Mouse (Mus musculus) lung, embryonic 16.5 days (tissue): ENCODE measurements around the gene 4933406M09Rik. TPM values are rescaled to one million over a fixed set of nuclear protein-coding genes. Genes with fewer than 3 reads are reported as not detected.

Source experiments
- ATAC-seq: fragments of 200-750 bp; cut with Nextera tagmentation; 2 replicates; pipeline ENCODE4 v1.8.0; 2017; ENCODE audit warnings: low read depth, mild to moderate bottlenecking, moderate library complexity
- H3K27ac ChIP-seq: fragments of 300-500 bp; sonication (generic); 2 replicates; pipeline ENCODE4 v1.5.1; 2014; ENCODE audit warnings: mild to moderate bottlenecking, control low read depth, low read length
- H3K27me3 ChIP-seq: fragments of 300-500 bp; sonication (generic); 2 replicates; pipeline ENCODE4 v1.6.1; 2014; ENCODE audit warnings: low read depth, low read length, mixed read lengths; ENCODE audit not compliant: control insufficient read depth, insufficient read depth
- H3K36me3 ChIP-seq: fragments of 300-500 bp; sonication (generic); 2 replicates; pipeline ENCODE4 v1.6.1; 2014; ENCODE audit warnings: low read length; ENCODE audit not compliant: control insufficient read depth, insufficient read depth
- H3K4me1 ChIP-seq: fragments of 300-500 bp; sonication (generic); replicated peaks from 2 replicates; pipeline ENCODE4 v1.6.1; 2014; ENCODE audit warnings: low read length, mixed read lengths; ENCODE audit not compliant: control insufficient read depth, insufficient read depth
- H3K4me2 ChIP-seq: fragments of 300-500 bp; sonication (generic); 2 replicates; pipeline ENCODE4 v1.6.1; 2014; ENCODE audit warnings: low read depth, low read length, control low read depth
- H3K4me3 ChIP-seq: fragments of 300-500 bp; sonication (generic); 2 replicates; pipeline ENCODE4 v1.5.1; 2014; ENCODE audit warnings: mild to moderate bottlenecking, low read length, control low read depth
- H3K9ac ChIP-seq: fragments of 300-500 bp; sonication (generic); 2 replicates; pipeline ENCODE4 v1.6.1; 2014; ENCODE audit warnings: low read length, control low read depth
- H3K9me3 ChIP-seq: fragments of 300-500 bp; sonication (generic); 2 replicates; pipeline ENCODE4 v1.6.1; 2016; ENCODE audit warnings: low read length; ENCODE audit not compliant: control insufficient read depth
- WGBS: fragments of 180-500 bp; shearing (Covaris S2); extraction: QIAGEN DNeasy Blood & Tissue Kit; methylation state at CpG from one replicate; pipeline ENCODE4 v1.1.7; 2014; 5-methylcytosine and 5-hydroxymethylcytosine counted together
- polyA plus RNA-seq: library from polyadenylated mRNA; unstranded; fragments of >200 nt; fragmentation: Nextera tagmentation; extraction: Ambion mirVana; gene quantifications from 2 replicates; pipeline ENCODE4 v1.2.1, GENCODE M21; 2015

Gene 4933406M09Rik
- not detected in 2 replicates for polyA plus RNA-seq

DNA sequence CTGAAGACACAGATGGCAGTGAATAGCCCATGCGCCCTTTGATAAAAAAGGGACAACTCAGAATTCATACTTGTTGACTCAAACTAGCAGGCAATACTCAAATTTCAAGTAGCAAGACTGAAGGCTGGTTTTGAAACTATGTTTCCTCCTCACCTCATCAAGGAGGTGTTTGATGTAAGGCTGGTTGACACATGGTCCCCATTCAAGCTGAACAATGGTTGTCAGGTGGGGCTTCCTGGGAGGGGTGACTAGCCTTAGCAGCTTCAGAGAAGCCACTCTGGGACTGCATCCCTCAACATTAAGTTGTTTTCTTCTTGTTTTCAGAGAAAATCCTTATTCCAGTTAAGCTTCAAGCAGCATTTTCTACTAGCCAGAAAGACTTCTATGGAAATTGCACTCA, at the start of gene 4933406M09Rik:
Gene 4933406M09Rik (plus strand): TSS at position 275 of the 400 bp plus-strand sequence.
- no peak within 1 kb of the TSS for H3K27ac ChIP-seq
- no peak within 1 kb of the TSS for H3K4me2 ChIP-seq
- H3K4me1 ChIP-seq = peaks cover 10% of the 10 kb centered on the region
- ATAC-seq = no peak
- H3K4me3 ChIP-seq = no peak within 1 kb of the TSS
- no peaks in the 10 kb centered on the region for H3K27me3 ChIP-seq
- H3K9ac ChIP-seq = no peak within 1 kb of the TSS
- WGBS = 88% methylated on average over 1 of the region's 1 CpGs
- no peaks in the 10 kb centered on the region for H3K36me3 ChIP-seq
- H3K9me3 ChIP-seq = no peaks in the 10 kb centered on the region

DNA sequence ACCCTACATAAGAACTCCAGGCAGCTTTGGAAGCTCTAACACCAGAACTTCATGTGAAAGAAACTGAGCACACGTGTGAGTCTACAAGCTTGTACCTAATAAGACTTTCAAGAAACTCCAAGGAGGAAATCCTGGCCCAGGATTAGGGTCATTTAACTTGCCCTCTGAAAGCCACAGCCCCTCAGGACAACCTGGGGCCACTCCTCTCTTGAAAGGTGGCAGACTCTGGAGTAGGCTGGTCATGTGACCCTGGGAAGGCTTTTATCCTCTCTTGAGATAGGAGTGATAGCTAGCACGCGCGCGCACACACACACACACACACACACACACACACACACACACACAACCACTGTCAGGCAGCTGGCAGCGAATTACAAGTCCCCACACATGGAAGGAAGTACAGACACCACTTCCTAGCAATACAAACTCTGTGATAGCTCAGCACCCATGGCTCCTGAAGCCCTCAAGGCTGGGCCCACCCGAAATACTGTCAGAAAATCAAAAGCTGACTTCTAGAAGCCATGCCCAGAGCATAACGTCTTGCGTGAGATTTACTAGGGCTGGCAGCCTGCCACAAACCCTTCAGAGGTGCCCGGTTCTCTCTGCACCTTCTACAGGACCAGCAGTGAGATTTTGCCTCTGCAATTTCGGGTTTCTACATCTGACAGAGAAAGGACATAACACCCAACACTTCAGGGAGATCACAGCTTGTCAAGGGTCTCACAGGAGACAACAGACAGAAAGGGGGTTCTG, 48.6 kb upstream of the 4933406M09Rik start:
- H3K9me3 ChIP-seq = no peaks in the 10 kb centered on the region
- H3K9ac ChIP-seq = no peak overlapping the region
- peaks cover 10% of the 10 kb centered on the region for H3K4me1 ChIP-seq
- no peak for ATAC-seq
- WGBS = 64% methylated on average over 11 of the region's 11 CpGs
- no peaks in the 10 kb centered on the region for H3K36me3 ChIP-seq
- no peak overlapping the region for H3K4me3 ChIP-seq
- no peaks in the 10 kb centered on the region for H3K27me3 ChIP-seq
- no peak overlapping the region for H3K27ac ChIP-seq
- no peak overlapping the region for H3K4me2 ChIP-seq

DNA sequence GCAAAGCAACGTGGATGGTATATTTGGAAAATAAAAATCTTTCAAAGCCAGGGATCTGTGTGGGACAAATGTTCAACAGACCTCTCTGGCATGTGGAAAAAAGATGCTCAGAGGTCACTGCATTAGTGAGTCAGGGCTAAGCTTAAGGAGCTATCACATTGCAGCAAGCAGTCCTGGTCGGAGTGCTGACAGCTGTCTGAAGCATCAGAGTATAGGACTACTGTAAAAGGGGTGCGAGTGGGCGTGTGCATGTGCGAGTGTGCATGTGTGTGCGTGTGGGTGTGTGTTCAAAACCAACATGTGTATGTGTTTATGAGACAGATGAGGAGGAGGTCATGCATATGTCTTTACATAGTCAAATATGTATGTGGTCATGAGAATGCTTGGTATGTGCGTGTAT, 46.6 kb upstream of the 4933406M09Rik start:
- Histone ChIP-seq H3K9ac (no peak overlapping the region), H3K36me3 (no peaks in the 10 kb centered on the region), H3K27me3 (no peaks in the 10 kb centered on the region), H3K4me2 (no peak overlapping the region), H3K9me3 (no peaks in the 10 kb centered on the region), H3K27ac (no peak overlapping the region), H3K4me3 (no peak overlapping the region), H3K4me1 (0 out of 2 replicates have a peak, but pooled peaks cover 3% of the 10 kb centered on the region)
- WGBS = 86% methylated on average over 7 of the region's 7 CpGs
- no peak for ATAC-seq

DNA sequence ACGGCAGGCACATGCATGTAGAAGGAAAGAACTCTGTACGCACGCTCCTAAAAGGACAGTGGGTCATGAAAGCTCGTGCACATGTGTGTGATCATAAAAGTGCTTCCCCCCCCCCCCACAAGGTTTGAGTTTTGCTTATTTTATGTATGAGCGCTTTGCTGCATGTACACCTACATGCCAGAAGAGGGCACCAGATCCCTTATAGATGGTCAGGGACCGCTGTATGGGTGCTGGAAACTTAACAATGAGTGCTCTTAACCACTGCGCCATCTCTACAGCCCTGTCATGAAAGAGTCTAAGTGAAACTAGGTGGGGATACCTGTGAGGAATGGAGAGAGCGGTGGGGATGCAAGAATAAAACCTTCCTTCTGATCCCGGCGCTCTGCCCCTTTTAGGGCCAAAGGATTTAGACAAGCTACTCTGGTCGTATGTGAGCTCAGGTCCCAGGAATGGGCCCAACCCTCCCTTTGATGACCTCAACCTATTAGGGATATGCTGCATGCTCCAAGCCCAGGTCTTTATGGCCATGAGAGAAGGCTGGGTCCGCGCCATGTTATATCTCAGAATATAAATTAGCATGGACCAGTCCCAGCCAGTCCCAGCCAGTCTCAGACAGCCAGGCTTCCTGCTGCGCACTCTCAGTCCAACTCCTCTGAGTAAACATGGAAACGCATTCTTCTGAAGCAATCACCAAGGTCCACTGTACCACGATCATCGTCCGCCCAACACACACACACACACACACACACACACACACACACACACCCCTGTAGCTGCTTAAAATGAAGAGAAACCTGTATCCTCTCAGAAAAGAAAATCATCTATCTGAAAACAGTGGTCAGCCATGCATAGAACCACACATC, 45.8 kb upstream of the 4933406M09Rik start:
- H3K4me2 ChIP-seq = no peak overlapping the region
- H3K4me1 ChIP-seq = peaks cover 3% of the 10 kb centered on the region; the same call in 1 of the 2 replicates
- ATAC-seq = no peak
- no peaks in the 10 kb centered on the region for H3K9me3 ChIP-seq
- 91% methylated on average over 18 of the region's 18 CpGs for WGBS
- H3K9ac ChIP-seq = no peak overlapping the region
- no peak overlapping the region for H3K27ac ChIP-seq
- H3K4me3 ChIP-seq = no peak overlapping the region
- no peaks in the 10 kb centered on the region for H3K36me3 ChIP-seq
- H3K27me3 ChIP-seq = no peaks in the 10 kb centered on the region

DNA sequence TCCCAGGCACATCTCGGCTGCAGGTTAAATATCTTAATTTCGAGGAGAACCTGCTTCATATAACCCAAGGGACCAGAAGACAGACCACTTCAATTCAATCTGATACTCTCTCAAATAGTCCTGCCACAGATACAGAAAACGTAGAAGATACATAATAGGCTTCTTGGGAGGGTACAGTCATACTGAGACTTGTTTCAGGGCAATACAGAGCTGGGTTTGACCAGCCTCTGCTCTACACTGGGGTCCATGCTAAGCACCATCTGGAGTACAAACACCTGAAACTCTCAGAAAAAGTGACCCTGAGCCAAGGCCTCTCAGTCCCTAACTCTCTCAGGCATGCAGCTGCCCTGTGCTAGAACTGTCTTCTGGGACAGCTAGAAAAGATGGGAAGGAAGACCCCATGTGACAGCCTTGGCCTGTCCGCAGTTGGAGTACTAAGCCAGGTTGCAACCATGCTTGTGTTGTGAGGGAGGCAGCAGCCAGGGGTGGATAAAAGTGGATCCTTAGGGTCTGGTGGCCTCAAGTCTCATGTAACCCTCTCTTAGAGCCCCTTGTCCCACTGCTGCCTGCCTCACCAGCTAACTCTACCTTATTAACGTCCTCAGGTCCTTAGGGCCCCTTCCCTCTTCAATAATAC, 44.0 kb upstream of the 4933406M09Rik start:
- no peak for ATAC-seq
- H3K27ac ChIP-seq = no peak overlapping the region
- no peak overlapping the region for H3K4me2 ChIP-seq
- peaks cover 3% of the 10 kb centered on the region; the same call in 1 of the 2 replicates for H3K4me1 ChIP-seq
- no peak overlapping the region for H3K9ac ChIP-seq
- H3K4me3 ChIP-seq = no peak overlapping the region
- H3K36me3 ChIP-seq = peaks cover 10% of the 10 kb centered on the region
- 76% methylated on average over 5 of the region's 5 CpGs for WGBS
- H3K27me3 ChIP-seq = no peaks in the 10 kb centered on the region
- H3K9me3 ChIP-seq = no peaks in the 10 kb centered on the region

DNA sequence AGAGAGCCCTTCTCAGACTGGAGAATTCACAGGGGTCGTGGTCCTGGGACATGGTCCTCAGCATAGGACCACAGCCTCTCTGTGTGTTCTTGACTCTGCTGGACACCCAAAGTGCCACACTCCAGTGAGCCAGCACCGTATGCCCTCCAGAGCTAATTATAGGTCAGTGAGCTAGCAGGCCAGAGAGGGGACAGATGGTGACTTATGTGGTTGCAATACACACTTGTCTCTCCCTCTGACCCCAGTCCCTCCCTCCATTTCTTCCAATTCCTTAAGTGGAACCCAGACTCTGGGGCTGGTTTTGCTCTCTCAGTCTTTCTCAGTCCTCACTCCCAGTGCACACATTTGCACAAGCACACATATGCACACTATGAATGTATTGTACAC, 43.5 kb upstream of the 4933406M09Rik start:
- Histone ChIP-seq H3K9me3 (no peaks in the 10 kb centered on the region), H3K36me3 (peaks cover 13% of the 10 kb centered on the region), H3K9ac (no peak overlapping the region), H3K27me3 (no peaks in the 10 kb centered on the region), H3K4me3 (no peak overlapping the region), H3K4me1 (peaks cover 3% of the 10 kb centered on the region; the same call in 1 of the 2 replicates), H3K27ac (no peak overlapping the region), H3K4me2 (no peak overlapping the region)
- no peak for ATAC-seq
- 67% methylated on average over 2 of the region's 2 CpGs for WGBS

DNA sequence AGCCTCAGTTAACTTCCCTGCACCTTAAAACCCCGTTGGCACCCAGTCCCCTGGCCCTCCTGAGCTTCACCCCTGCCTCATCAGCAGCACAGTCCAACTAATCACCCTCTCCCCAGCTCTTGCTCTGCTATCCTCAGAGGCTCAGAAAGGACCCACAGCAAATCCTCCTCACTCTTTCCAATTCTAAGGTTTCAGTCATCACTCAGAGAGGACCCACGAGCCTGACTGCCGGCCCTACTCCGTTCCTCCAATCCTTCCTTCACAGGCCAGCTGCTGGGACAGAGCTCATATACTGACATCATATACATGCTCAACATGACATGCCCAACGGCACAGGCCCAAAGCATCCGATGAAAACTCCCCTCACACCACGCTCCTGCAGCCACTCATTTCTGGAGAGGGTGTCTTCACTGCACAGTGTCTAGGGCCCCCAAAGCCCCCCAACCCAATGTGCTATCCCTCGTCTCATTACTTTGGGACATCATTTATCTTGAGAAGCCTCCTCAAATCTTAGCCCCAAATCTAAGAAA, 42.9 kb upstream of the 4933406M09Rik start:
- no peaks in the 10 kb centered on the region for H3K9me3 ChIP-seq
- H3K27ac ChIP-seq = no peak overlapping the region
- H3K9ac ChIP-seq = no peak overlapping the region
- H3K36me3 ChIP-seq = peaks cover 17% of the 10 kb centered on the region
- no peak for ATAC-seq
- no peak overlapping the region for H3K4me2 ChIP-seq
- peaks cover 3% of the 10 kb centered on the region; the same call in 1 of the 2 replicates for H3K4me1 ChIP-seq
- 68% methylated on average over 8 of the region's 8 CpGs for WGBS
- H3K4me3 ChIP-seq = no peak overlapping the region
- H3K27me3 ChIP-seq = no peaks in the 10 kb centered on the region

DNA sequence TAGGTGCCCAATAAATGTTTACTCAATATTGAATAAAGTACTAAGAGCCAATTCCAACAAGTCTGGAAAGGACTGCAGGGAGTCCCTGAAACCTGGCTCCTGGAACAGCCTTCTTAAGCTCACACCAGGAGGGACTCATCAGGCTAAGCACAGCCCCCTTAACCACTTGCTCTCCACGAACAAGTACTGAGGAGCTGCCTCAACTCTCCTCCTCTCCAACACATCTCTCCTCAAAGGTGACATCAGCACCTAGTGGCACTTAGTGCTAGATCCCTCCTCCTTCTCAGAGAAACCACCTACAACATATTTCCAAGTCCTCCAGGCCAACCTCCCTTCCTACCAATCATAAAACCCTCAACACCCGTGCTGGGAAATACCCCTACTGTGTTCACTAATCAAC, 42.2 kb upstream of the 4933406M09Rik start:
- H3K36me3 ChIP-seq = peaks cover 19% of the 10 kb centered on the region
- ATAC-seq = no peak
- peaks cover 3% of the 10 kb centered on the region; the same call in 1 of the 2 replicates for H3K4me1 ChIP-seq
- H3K27ac ChIP-seq = no peak overlapping the region
- peak overlapping the region; percentile 87; the same call in 1 of the 2 replicates for H3K4me2 ChIP-seq
- no peak overlapping the region; the same call in 1 of the 2 replicates for H3K4me3 ChIP-seq
- 10% methylated on average over 2 of the region's 2 CpGs for WGBS
- no peak overlapping the region for H3K9ac ChIP-seq
- H3K27me3 ChIP-seq = no peaks in the 10 kb centered on the region
- H3K9me3 ChIP-seq = no peaks in the 10 kb centered on the region
